ENCODE assay signal across 8 mouse cellular contexts in the genomic region with DNA sequence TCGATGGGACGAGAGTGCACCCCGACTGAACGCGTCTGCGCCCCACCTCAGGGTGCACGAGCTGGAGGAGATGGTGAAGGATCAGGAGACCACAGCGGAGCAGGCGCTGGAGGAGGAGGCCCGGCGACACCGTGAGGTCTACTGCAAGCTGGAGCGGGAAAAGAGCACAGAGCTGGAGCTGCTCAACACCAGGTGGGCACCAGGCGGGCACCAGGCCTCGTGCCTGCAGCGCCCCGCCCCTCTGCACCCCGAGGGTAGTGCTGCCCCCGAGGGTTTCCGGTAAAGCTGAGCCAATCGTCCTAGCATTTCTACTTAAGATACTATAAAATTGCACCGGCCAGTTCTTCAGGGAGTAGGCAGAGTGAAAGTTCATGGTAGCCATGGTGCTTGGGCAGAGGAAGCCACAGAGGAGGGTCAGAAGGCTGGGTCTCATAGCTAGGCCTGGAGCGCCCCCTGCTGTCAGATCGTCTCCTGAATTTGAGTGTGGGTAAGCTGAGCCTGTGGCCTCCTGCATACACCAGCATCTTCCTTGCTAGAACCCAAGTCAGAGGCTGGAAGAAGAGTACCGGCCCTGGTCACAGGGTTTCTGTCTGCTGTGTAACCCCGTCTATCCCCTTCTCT.
A peak's percentile ranks its signal among the peaks of the same experiment; 100 is the strongest.
DNase-seq lines count a peak whose midpoint lies in the region; ATAC-seq and TF ChIP-seq lines count a peak whose summit lies in the region.

No protein-coding gene starts in this region.

- no peak for TF ChIP-seq POLR2A in cortical plate, adult 2 months (IDR thresholded peaks at IDR 0.05; ENCODE audit: extremely low read depth, insufficient read depth, low read length)

- H3K9me3 ChIP-seq in intestine, embryonic 16.5 days (ENCODE audit: control insufficient read depth, low read length) = no peaks in the 10 kb centered on the region
- no peaks in the 10 kb centered on the region for H3K9me3 ChIP-seq in midbrain, embryonic 12.5 days

- peak; percentile 68; the same call in 1 of the 2 replicates for ATAC-seq in intestine, embryonic 16.5 days
- ATAC-seq in midbrain, embryonic 12.5 days (ENCODE audit: low FRiP score, low read depth) = peak; percentile 66; the same call in 1 of the 2 replicates
- no peak for ATAC-seq in activated CD4-positive, CD25-positive, alpha-beta regulatory T cell, adult 4 months

- no peaks in the 10 kb centered on the region for H3K4me1 ChIP-seq in cortical plate, adult 2 months (ENCODE audit: control insufficient read depth, insufficient read depth, low read length)
- no peaks in the 10 kb centered on the region for H3K4me1 ChIP-seq in intestine, embryonic 16.5 days (ENCODE audit: control insufficient read depth, insufficient read depth, low read length)
- H3K4me1 ChIP-seq in midbrain, embryonic 12.5 days = no peaks in the 10 kb centered on the region; the same call in 1 of the 2 replicates

- peak; percentile 93 for TF ChIP-seq CTCF in cortical plate, adult 2 months (IDR thresholded peaks at IDR 0.05; ENCODE audit: extremely low read depth, insufficient read depth, low read length)

- DNase-seq in adrenal gland, adult (ENCODE audit: inconsistent age in 2 of 2, low spot score in 1 of 2) = peak; percentile 86 to 96
- DNase-seq in gastrocnemius, postnatal 25 days = peak; percentile 71
- peak; percentile 88 to 91 for DNase-seq in left cerebral cortex, postnatal 25 days (ENCODE audit: low spot score in 2 of 2)
- DNase-seq in skeletal muscle tissue, adult 2 months (ENCODE audit: low read depth, low spot score) = peak; percentile 80

- H3K27ac ChIP-seq in cortical plate, adult 2 months (ENCODE audit: insufficient read depth, low read length) = no peak overlapping the region
- no peak overlapping the region for H3K27ac ChIP-seq in intestine, embryonic 16.5 days (ENCODE audit: low read length)
- H3K27ac ChIP-seq in midbrain, embryonic 12.5 days (replicated peaks) = peak overlapping the region; percentile 15; the same call in 1 of the 2 replicates

- intact Hi-C loops in left cerebral cortex, postnatal 25 days (cut with DNase I) = loop anchor here (1.0 to 2.0 kb wide), 2 partner anchors 61 to 100 kb away; no protein-coding TSS in a partner anchor

- H3K36me3 ChIP-seq in intestine, embryonic 16.5 days (ENCODE audit: control insufficient read depth, insufficient read depth, low read length) = no peaks in the 10 kb centered on the region
- peaks cover 46% of the 10 kb centered on the region for H3K36me3 ChIP-seq in midbrain, embryonic 12.5 days

- H3K27me3 ChIP-seq in intestine, embryonic 16.5 days (replicated peaks; ENCODE audit: control insufficient read depth, insufficient read depth, low read length) = no peaks in the 10 kb centered on the region
- H3K27me3 ChIP-seq in midbrain, embryonic 12.5 days = no peaks in the 10 kb centered on the region

- 69% methylated on average over 26 of the region's 26 CpGs for WGBS in intestine, embryonic 16.5 days
- 67% methylated on average over 26 of the region's 26 CpGs for WGBS in midbrain, embryonic 12.5 days

- H3K4me3 ChIP-seq in cortical plate, adult 2 months (ENCODE audit: insufficient read depth, low read length) = no peak overlapping the region
- H3K4me3 ChIP-seq in intestine, embryonic 16.5 days (ENCODE audit: low read length) = no peak overlapping the region
- no peak overlapping the region for H3K4me3 ChIP-seq in midbrain, embryonic 12.5 days

- H3K4me2 ChIP-seq in intestine, embryonic 16.5 days (ENCODE audit: low read depth, low read length) = no peak overlapping the region
- H3K4me2 ChIP-seq in midbrain, embryonic 12.5 days (replicated peaks) = no peak overlapping the region

- H3K9ac ChIP-seq in intestine, embryonic 16.5 days (ENCODE audit: low read depth, low read length) = no peak overlapping the region
- no peak overlapping the region for H3K9ac ChIP-seq in midbrain, embryonic 12.5 days (replicated peaks)
